In genomic region chr7:123013466-123013865, GRCm38 (mm10) we compare ENCODE assay signal across 21 mouse cellular contexts. TPM values are rescaled to one million over a fixed set of nuclear protein-coding genes. Genes with fewer than 3 reads are reported as not detected.
A peak's percentile ranks its signal among the peaks of the same experiment; 100 is the strongest.
DNase-seq lines count a peak whose midpoint lies in the region; ATAC-seq and TF ChIP-seq lines count a peak whose summit lies in the region.
"Had no signal": no experiment of that assay in that cellular context is flagged by ENCODE, and none has a peak within 500 bp of the region (broad histone marks: within the 10 kb centered on the region; RNA-seq: fewer than 3 reads in every experiment).

No protein-coding gene starts in this region.

- no peak for ATAC-seq in cerebellum, adult (ENCODE audit: insufficient number of reproducible peaks, low FRiP score, low TSS enrichment)
- ATAC-seq: forebrain, embryonic 14.5 days; intestine, postnatal 0 days had no signal

- H3K9me3 ChIP-seq in heart, embryonic 10.5 days: no peaks in the 10 kb centered on the region
- H3K9me3 ChIP-seq: embryonic facial prominence, embryonic 15.5 days; hindbrain, embryonic 12.5 days had no signal

- no peak for TF ChIP-seq CTCF in cerebellum, adult 2 months (IDR thresholded peaks at IDR 0.05; ENCODE audit: borderline replicate concordance, insufficient read depth, low read depth, low read length)

- no peaks in the 10 kb centered on the region for H3K36me3 ChIP-seq in heart, embryonic 10.5 days
- H3K36me3 ChIP-seq: embryonic facial prominence, embryonic 15.5 days; hindbrain, embryonic 12.5 days; hindbrain, embryonic 15.5 days had no signal

- H3K4me3 ChIP-seq in cerebellum, adult 2 months (replicated peaks; ENCODE audit: insufficient read depth, low read depth, low read length): no peak overlapping the region
- no peak overlapping the region for H3K4me3 ChIP-seq in heart, embryonic 10.5 days
- H3K4me3 ChIP-seq: embryonic facial prominence, embryonic 15.5 days; gastrocnemius, adult 2 months; heart, adult 2 months; hindbrain, embryonic 12.5 days; hindbrain, embryonic 15.5 days had no signal

- no peak for TF ChIP-seq POLR2A in cerebellum, adult 2 months (IDR thresholded peaks at IDR 0.05; ENCODE audit: borderline replicate concordance, insufficient read depth, low read length)

- no peak overlapping the region for H3K27ac ChIP-seq in cerebellum, adult 2 months (ENCODE audit: insufficient read depth, low read length)
- no peak overlapping the region for H3K27ac ChIP-seq in heart, embryonic 10.5 days
- H3K27ac ChIP-seq: embryonic facial prominence, embryonic 15.5 days; gastrocnemius, adult 2 months; heart, adult 2 months; hindbrain, embryonic 12.5 days; hindbrain, embryonic 15.5 days had no signal

- WGBS in cerebellum, adult 2 months: 36% methylated on average over 5 of the region's 5 CpGs
- WGBS in heart, embryonic 10.5 days: 78% methylated on average over 5 of the region's 5 CpGs

- H3K4me1 ChIP-seq in cerebellum, adult 2 months (ENCODE audit: control insufficient read depth, insufficient read depth, low read length): 0 out of 2 replicates have a peak, but pooled peaks cover 6% of the 10 kb centered on the region
- no peaks in the 10 kb centered on the region for H3K4me1 ChIP-seq in heart, embryonic 10.5 days
- H3K4me1 ChIP-seq: embryonic facial prominence, embryonic 15.5 days; hindbrain, embryonic 12.5 days; hindbrain, embryonic 15.5 days had no signal

- peak; percentile 42 to 50 for DNase-seq in cerebellum, adult 2 months
- DNase-seq in cerebellum, postnatal 25 days: peak; percentile 68 to 75
- DNase-seq in cerebellum, adult 8-10 months: no peak
- DNase-seq in heart, adult 11 months: peak; percentile 66
- no peak for DNase-seq in heart, embryonic 10.5 days (ENCODE audit: low spot score)
- peak; percentile 30 for DNase-seq in brain, adult 2 months (ENCODE audit: low read depth, low spot score)
- DNase-seq: adrenal gland, adult 2 months; adrenal gland, postnatal 14 days; B cell, adult 2 months; embryo, embryonic 11 days; forebrain, postnatal 0 days; gastrocnemius, adult 2 months; gastrocnemius, postnatal 14 days; heart, adult 2 months; kidney, adult 2 months had no signal

- H3K27me3 ChIP-seq in cerebellum, adult 2 months (ENCODE audit: control insufficient read depth, insufficient read depth, low read length): no peaks in the 10 kb centered on the region; the same call in 1 of the 2 replicates
- no peaks in the 10 kb centered on the region for H3K27me3 ChIP-seq in heart, embryonic 10.5 days (ENCODE audit: insufficient read depth, poor library complexity, severe bottlenecking)
- H3K27me3 ChIP-seq: embryonic facial prominence, embryonic 15.5 days; hindbrain, embryonic 12.5 days; hindbrain, embryonic 15.5 days had no signal

RNA-seq across cellular contexts. Expression of gene Rbbp6, which starts 48.0 kb away (rescaled TPM):
- polyA plus RNA-seq in cerebellum, adult 2 months (2012; rRNA removed): 54.5 and 56.8 TPM in 2 replicates
- polyA plus RNA-seq in heart, embryonic 10.5 days (2016; fragmentation: Nextera tagmentation; extraction: Ambion mirVana): 16.2 and 25.5 TPM in 2 replicates

Comparison
In these comparisons a context has a peak if more than half of its experiments do, and no peak if none do; other contexts are left out.
1. DNase-seq: peak in cerebellum, adult 2 months (2 of 2), cerebellum, postnatal 25 days (2 of 2), heart, adult 11 months (single experiment) and brain, adult 2 months (single experiment); none in cerebellum, adult 8-10 months (single experiment) and heart, embryonic 10.5 days (single experiment).